In the genomic region with DNA sequence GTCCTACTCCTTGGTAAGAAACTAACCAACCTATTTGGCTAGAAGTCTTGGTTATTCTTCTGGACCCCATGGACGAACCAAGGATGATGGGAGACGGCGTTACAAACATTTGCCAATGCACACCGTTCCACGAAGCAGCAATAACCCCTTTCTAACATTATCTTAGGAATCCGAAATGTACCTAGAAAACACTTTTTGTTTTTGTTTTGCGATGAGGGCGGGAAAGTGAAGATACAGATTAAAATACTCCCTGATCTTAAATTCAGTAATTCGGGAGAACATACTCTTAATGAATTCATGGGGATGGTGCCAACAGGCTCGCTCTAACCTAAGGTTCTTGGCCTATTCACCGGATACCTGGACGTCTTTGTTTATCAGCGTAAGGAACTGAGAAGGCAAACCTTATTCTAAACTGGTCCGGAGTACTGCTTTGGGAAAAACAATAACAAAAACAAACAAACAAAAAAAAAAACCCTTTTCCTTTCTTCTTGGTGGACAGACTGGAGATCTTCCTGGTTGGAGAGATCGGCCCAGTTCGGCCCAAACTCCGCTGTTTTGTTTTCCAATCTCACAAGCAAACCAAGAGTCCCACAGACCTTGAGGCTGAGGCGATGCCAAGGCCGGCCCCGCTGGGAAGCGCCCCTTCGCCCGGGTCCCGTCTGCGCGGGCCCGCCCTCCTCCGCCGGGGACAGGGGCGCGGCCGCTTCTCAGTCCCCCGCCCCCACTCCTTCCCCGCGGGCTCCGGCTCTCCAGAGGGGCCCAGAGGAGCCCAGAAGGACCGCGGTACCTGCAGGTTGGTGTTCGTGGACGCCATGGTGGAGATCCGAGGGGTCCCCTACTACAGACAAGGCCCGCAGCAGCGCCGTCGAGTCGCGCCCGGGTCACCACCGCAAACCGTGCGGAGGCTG, we compare ENCODE assay signal across 8 mouse cellular contexts. TPM values are rescaled to one million over a fixed set of nuclear protein-coding genes. Genes with fewer than 3 reads are reported as not detected.
A peak's percentile ranks its signal among the peaks of the same experiment; 100 is the strongest.
DNase-seq lines count a peak whose midpoint lies in the region; ATAC-seq and TF ChIP-seq lines count a peak whose summit lies in the region.

No protein-coding gene starts in this region.

- H3K36me3 ChIP-seq in ES-E14 (ENCODE audit: control insufficient read depth, insufficient read depth, low read length, poor library complexity, severe bottlenecking): no peaks in the 10 kb centered on the region; the same call in 1 of the 2 replicates
- H3K36me3 ChIP-seq in embryonic facial prominence, embryonic 13.5 days: no peaks in the 10 kb centered on the region
- no peaks in the 10 kb centered on the region for H3K36me3 ChIP-seq in limb, embryonic 13.5 days
- H3K36me3 ChIP-seq in midbrain, embryonic 14.5 days (ENCODE audit: control insufficient read depth, insufficient read depth, low read length): no peaks in the 10 kb centered on the region

- H3K9ac ChIP-seq in ES-E14 (ENCODE audit: insufficient read depth, low read depth, low read length, poor library complexity, severe bottlenecking): peak overlapping the region; percentile 99
- peak overlapping the region; percentile 98 for H3K9ac ChIP-seq in embryonic facial prominence, embryonic 13.5 days
- H3K9ac ChIP-seq in limb, embryonic 13.5 days: peak overlapping the region; percentile 98
- H3K9ac ChIP-seq in midbrain, embryonic 14.5 days (replicated peaks; ENCODE audit: low read length): peak overlapping the region; percentile 94

- in situ Hi-C loops in ES-E14 (cut with MboI; ENCODE audit: low sequenced_read_pairs in 2 of 2, unreplicated experiment in 2 of 2): no loop called here

- 3% methylated on average over 51 of the region's 51 CpGs for WGBS in embryonic facial prominence, embryonic 13.5 days
- 2% methylated on average over 51 of the region's 51 CpGs for WGBS in limb, embryonic 13.5 days
- 3% methylated on average over 51 of the region's 51 CpGs for WGBS in midbrain, embryonic 14.5 days

- no peaks in the 10 kb centered on the region for H3K9me3 ChIP-seq in ES-E14 (ENCODE audit: control insufficient read depth, insufficient read depth, low read depth, low read length)
- H3K9me3 ChIP-seq in embryonic facial prominence, embryonic 13.5 days: no peaks in the 10 kb centered on the region
- H3K9me3 ChIP-seq in limb, embryonic 13.5 days: no peaks in the 10 kb centered on the region
- no peaks in the 10 kb centered on the region for H3K9me3 ChIP-seq in midbrain, embryonic 14.5 days (ENCODE audit: control insufficient read depth, low read length)

- H3K4me2 ChIP-seq in embryonic facial prominence, embryonic 13.5 days: peak overlapping the region; percentile 70
- H3K4me2 ChIP-seq in limb, embryonic 13.5 days (replicated peaks): peak overlapping the region; percentile 75
- peak overlapping the region; percentile 82 for H3K4me2 ChIP-seq in midbrain, embryonic 14.5 days (ENCODE audit: low read length)

- peak; percentile 86 for ATAC-seq in embryonic facial prominence, embryonic 13.5 days (ENCODE audit: insufficient number of reproducible peaks, insufficient read depth, low FRiP score, low TSS enrichment, low read depth)
- peak; percentile 88 for ATAC-seq in limb, embryonic 13.5 days (ENCODE audit: low FRiP score, low read depth)
- ATAC-seq in midbrain, embryonic 14.5 days (ENCODE audit: low FRiP score, low TSS enrichment): peak; percentile 87

- no peaks in the 10 kb centered on the region for H3K27me3 ChIP-seq in embryonic facial prominence, embryonic 13.5 days
- H3K27me3 ChIP-seq in limb, embryonic 13.5 days: no peaks in the 10 kb centered on the region
- H3K27me3 ChIP-seq in midbrain, embryonic 14.5 days (ENCODE audit: control insufficient read depth, insufficient read depth, low read length): no peaks in the 10 kb centered on the region

- H3K4me1 ChIP-seq in ES-E14 (ENCODE audit: control insufficient read depth in 2 of 2, insufficient read depth in 2 of 2, low read length in 2 of 2, poor library complexity in 1 of 2): 0 out of 4 replicates have a peak, but pooled peaks cover 0 to 4% of the 10 kb centered on the region in 2 experiments
- peaks cover 19% of the 10 kb centered on the region; the same call in 1 of the 2 replicates for H3K4me1 ChIP-seq in embryonic facial prominence, embryonic 13.5 days
- peaks cover 22% of the 10 kb centered on the region for H3K4me1 ChIP-seq in limb, embryonic 13.5 days
- H3K4me1 ChIP-seq in midbrain, embryonic 14.5 days (ENCODE audit: control insufficient read depth, insufficient read depth, low read length): peaks cover 27% of the 10 kb centered on the region

- DNase-seq in cerebellum, postnatal 14 days: peak; percentile 14 to 56
- no peak for DNase-seq in cerebellum, adult 9-10 months
- DNase-seq in ES-E14 (ENCODE audit: low read depth, low spot score): peak; percentile 43
- DNase-seq in heart, postnatal 14 days: peak; percentile 68 to 71
- DNase-seq in midbrain, embryonic 14.5 days: peak; percentile 8
- DNase-seq in T-cell, adult 2 months (ENCODE audit: low spot score): no peak

- H3K27ac ChIP-seq in ES-E14 (ENCODE audit: insufficient read depth, low read depth, low read length, poor library complexity, severe bottlenecking): peak overlapping the region; percentile 93
- H3K27ac ChIP-seq in embryonic facial prominence, embryonic 13.5 days: peak overlapping the region; percentile 97
- H3K27ac ChIP-seq in limb, embryonic 13.5 days: peak overlapping the region; percentile 93
- H3K27ac ChIP-seq in midbrain, embryonic 14.5 days (replicated peaks; ENCODE audit: low read depth, low read length): peak overlapping the region; percentile 87

- intact Hi-C loops in heart, postnatal 14 days (cut with DNase I): loop anchor here (5.0 kb wide), 1 partner anchor 39 kb away; the partner anchor contains the start of gene Kdsr

- peak overlapping the region; percentile 80 to 100 for H3K4me3 ChIP-seq in ES-E14 (ENCODE audit: insufficient read depth in 1 of 2, low read depth in 1 of 2, low read length in 2 of 2, poor library complexity in 1 of 2, severe bottlenecking in 1 of 2)
- H3K4me3 ChIP-seq in embryonic facial prominence, embryonic 13.5 days: peak overlapping the region; percentile 98
- H3K4me3 ChIP-seq in limb, embryonic 13.5 days: peak overlapping the region; percentile 97
- H3K4me3 ChIP-seq in midbrain, embryonic 14.5 days (replicated peaks; ENCODE audit: low read depth, low read length): peak overlapping the region; percentile 100

TF ChIP-seq in ES-E14, 5 proteins besides CTCF, POLR2A, EP300 and RAD21:
- no peak for TF ChIP-seq ZC3H11A (IDR thresholded peaks at IDR 0.05; ENCODE audit: borderline replicate concordance, low read depth, low read length)
- no peak for TF ChIP-seq HCFC1 (IDR thresholded peaks at IDR 0.05; ENCODE audit: borderline replicate concordance, insufficient read depth, low read length)
- no peak for TF ChIP-seq MAFK (IDR thresholded peaks at IDR 0.05; ENCODE audit: insufficient read depth, low read depth, low read length)
- TF ChIP-seq CHD2 (IDR thresholded peaks at IDR 0.05; ENCODE audit: low read depth, low read length): no peak
- TF ChIP-seq ZNF384 (IDR thresholded peaks at IDR 0.05; ENCODE audit: low read depth, low read length): no peak

RNA-seq across cellular contexts. Expression of gene Vps4b, which starts 0.6 kb away (rescaled TPM):
- total RNA-seq in ES-E14 (2012; rRNA removed): 42.1 and 56.3 TPM in 2 replicates
- 62.1 and 64.9 TPM in 2 replicates for polyA plus RNA-seq in embryonic facial prominence, embryonic 13.5 days (2015; fragmentation: Nextera tagmentation; extraction: Ambion mirVana)
- total RNA-seq in heart, postnatal 14 days (2021): 10 to 100 TPM; 36.0 to 39.4 TPM
- polyA plus RNA-seq in limb, embryonic 13.5 days (2015; fragmentation: Nextera tagmentation; extraction: Ambion mirVana): 61.4 and 66.6 TPM in 2 replicates
- polyA plus RNA-seq in midbrain, embryonic 14.5 days (2014; fragmentation: Nextera tagmentation; extraction: Ambion mirVana): 30.9 and 39.5 TPM in 2 replicates

RNA-seq across cellular contexts. Expression of gene Kdsr, which starts 36.4 kb away (rescaled TPM):
- 29.9 and 38.3 TPM in 2 replicates for total RNA-seq in ES-E14 (2012; rRNA removed)
- 17.0 and 19.7 TPM in 2 replicates for polyA plus RNA-seq in embryonic facial prominence, embryonic 13.5 days (2015; fragmentation: Nextera tagmentation; extraction: Ambion mirVana)
- total RNA-seq in heart, postnatal 14 days (2021): 1 to 10 TPM; 6.2 to 9.0 TPM
- 13.0 and 13.3 TPM in 2 replicates for polyA plus RNA-seq in limb, embryonic 13.5 days (2015; fragmentation: Nextera tagmentation; extraction: Ambion mirVana)
- 14.3 and 18.1 TPM in 2 replicates for polyA plus RNA-seq in midbrain, embryonic 14.5 days (2014; fragmentation: Nextera tagmentation; extraction: Ambion mirVana)

Comparison
In these comparisons a context has a peak if more than half of its experiments do, and no peak if none do; other contexts are left out.
1. DNase-seq: peak in cerebellum, postnatal 14 days (2 of 2), ES-E14 (single experiment), heart, postnatal 14 days (2 of 2) and midbrain, embryonic 14.5 days (single experiment); none in cerebellum, adult 9-10 months (single experiment) and T-cell, adult 2 months (single experiment).
2. Peak in every context shown above with its lines, with median percentiles within 50 percentile points of each other: H3K27ac ChIP-seq, H3K4me3 ChIP-seq, H3K9ac ChIP-seq, ATAC-seq and H3K4me2 ChIP-seq.